ENCODE assay signal across 20 mouse cellular contexts in genomic region chr13:55784268-55784667, GRCm38 (mm10). TPM values are rescaled to one million over a fixed set of nuclear protein-coding genes. Genes with fewer than 3 reads are reported as not detected.
"Had no signal": no experiment of that assay in that cellular context is flagged by ENCODE, and none has a peak within 500 bp of the region (broad histone marks: within the 10 kb centered on the region; RNA-seq: fewer than 3 reads in every experiment).

Catsper3 (plus strand) TSS chr13:55784568.

- H3K27me3 ChIP-seq: neural tube, embryonic 12.5 days; neural tube, embryonic 13.5 days; neural tube, embryonic 15.5 days; stomach, embryonic 15.5 days had no signal

- H3K36me3 ChIP-seq: neural tube, embryonic 12.5 days; neural tube, embryonic 13.5 days; neural tube, embryonic 15.5 days; stomach, embryonic 15.5 days had no signal

- H3K4me1 ChIP-seq: neural tube, embryonic 12.5 days; neural tube, embryonic 13.5 days; neural tube, embryonic 15.5 days; stomach, embryonic 15.5 days had no signal

- H3K4me3 ChIP-seq: neural tube, embryonic 12.5 days; neural tube, embryonic 13.5 days; neural tube, embryonic 15.5 days; stomach, embryonic 15.5 days had no signal

- DNase-seq: retina, postnatal 1 day; right cerebral cortex, adult 18-20 months; right cerebral cortex, postnatal 14 days; right cerebral cortex, postnatal 25 days; right cerebral cortex, postnatal 4 days; spleen, adult 18-20 months; thymus, adult 18-20 months; thymus, adult 2 months; thymus, postnatal 14 days; thymus, postnatal 25 days; thymus, postnatal 36 days; thymus, postnatal 4 days had no signal

- H3K27ac ChIP-seq: neural tube, embryonic 12.5 days; neural tube, embryonic 13.5 days; neural tube, embryonic 15.5 days; stomach, embryonic 15.5 days; stomach, postnatal 0 days had no signal

RNA-seq across cellular contexts. Expression of gene Catsper3, which starts in this region (rescaled TPM):
- polyA plus RNA-seq: neural tube, embryonic 11.5 days; neural tube, embryonic 12.5 days; neural tube, embryonic 13.5 days; neural tube, embryonic 14.5 days; small intestine, adult 2 months; stomach, embryonic 15.5 days; thymus, adult 2 months had no signal
